Mouse (Mus musculus) neural tube, embryonic 12.5 days (tissue): Measurements from ENCODE around the gene Srd5a1. TPM values are rescaled to one million over a fixed set of nuclear protein-coding genes. Genes with fewer than 3 reads are reported as not detected.

Source experiments
- ATAC-seq: fragments of 200-750 bp; cut with Nextera tagmentation; 2 replicates; pipeline ENCODE4 v1.8.0; 2017; ENCODE audit warnings: low read depth, mild to moderate bottlenecking, moderate TSS enrichment, moderate library complexity; ENCODE audit not compliant: low FRiP score
- H3K27ac ChIP-seq: fragments of 300-500 bp; sonication (generic); 2 replicates; pipeline ENCODE4 v1.5.1; 2016
- H3K27me3 ChIP-seq: fragments of 300-500 bp; sonication (generic); replicated peaks from 2 replicates; pipeline ENCODE4 v1.6.1; 2016; ENCODE audit warnings: mild to moderate bottlenecking
- H3K36me3 ChIP-seq: fragments of 300-500 bp; sonication (generic); 2 replicates; pipeline ENCODE4 v1.6.1; 2016; ENCODE audit warnings: mild to moderate bottlenecking
- H3K4me1 ChIP-seq: fragments of 300-500 bp; sonication (generic); 2 replicates; pipeline ENCODE4 v1.6.1; 2016
- H3K4me2 ChIP-seq: fragments of 300-500 bp; sonication (generic); replicated peaks from 2 replicates; pipeline ENCODE4 v1.6.1; 2016; ENCODE audit warnings: mild to moderate bottlenecking
- H3K4me3 ChIP-seq: fragments of 300-500 bp; sonication (generic); 2 replicates; pipeline ENCODE4 v1.5.1; 2016
- H3K9ac ChIP-seq: fragments of 300-500 bp; sonication (generic); 2 replicates; pipeline ENCODE4 v1.6.1; 2016; ENCODE audit warnings: mild to moderate bottlenecking
- H3K9me3 ChIP-seq: fragments of 300-500 bp; sonication (generic); 2 replicates; pipeline ENCODE4 v1.6.1; 2016; ENCODE audit warnings: mild to moderate bottlenecking
- WGBS: fragments of 180-500 bp; shearing (Covaris S2); methylation state at CpG from one replicate; pipeline ENCODE4 v1.1.7; 2016; 5-methylcytosine and 5-hydroxymethylcytosine counted together
- polyA plus RNA-seq: library from polyadenylated mRNA; unstranded; fragments of >200 nt; fragmentation: Nextera tagmentation; extraction: Ambion mirVana; gene quantifications from 2 replicates; pipeline ENCODE4 v1.2.1, GENCODE M21; 2016

Srd5a1 gene
- polyA plus RNA-seq, 1 experiment from 2014 or later, result 21.1 TPM

DNA sequence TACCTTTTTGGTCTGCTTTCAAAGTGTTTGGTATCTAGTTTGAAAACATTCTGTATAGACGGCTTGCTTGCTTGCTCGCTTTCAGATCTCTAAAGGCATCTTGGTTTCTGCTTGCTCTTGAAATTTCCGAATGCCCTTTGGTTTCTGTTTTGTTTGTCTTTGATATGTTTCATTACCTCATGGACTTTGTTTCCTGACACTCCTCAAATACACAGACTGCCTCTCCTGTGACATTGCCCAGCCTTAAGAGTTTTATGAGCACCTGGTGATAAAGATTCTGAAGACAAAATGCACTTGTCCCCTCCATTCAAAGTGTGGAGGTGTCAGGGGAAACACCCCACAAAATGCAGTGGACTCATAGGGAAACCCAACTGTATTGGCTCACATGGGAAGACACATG lies 47.3 kb downstream of the Srd5a1 start:
- H3K4me3 ChIP-seq, result no peak overlapping the region

DNA sequence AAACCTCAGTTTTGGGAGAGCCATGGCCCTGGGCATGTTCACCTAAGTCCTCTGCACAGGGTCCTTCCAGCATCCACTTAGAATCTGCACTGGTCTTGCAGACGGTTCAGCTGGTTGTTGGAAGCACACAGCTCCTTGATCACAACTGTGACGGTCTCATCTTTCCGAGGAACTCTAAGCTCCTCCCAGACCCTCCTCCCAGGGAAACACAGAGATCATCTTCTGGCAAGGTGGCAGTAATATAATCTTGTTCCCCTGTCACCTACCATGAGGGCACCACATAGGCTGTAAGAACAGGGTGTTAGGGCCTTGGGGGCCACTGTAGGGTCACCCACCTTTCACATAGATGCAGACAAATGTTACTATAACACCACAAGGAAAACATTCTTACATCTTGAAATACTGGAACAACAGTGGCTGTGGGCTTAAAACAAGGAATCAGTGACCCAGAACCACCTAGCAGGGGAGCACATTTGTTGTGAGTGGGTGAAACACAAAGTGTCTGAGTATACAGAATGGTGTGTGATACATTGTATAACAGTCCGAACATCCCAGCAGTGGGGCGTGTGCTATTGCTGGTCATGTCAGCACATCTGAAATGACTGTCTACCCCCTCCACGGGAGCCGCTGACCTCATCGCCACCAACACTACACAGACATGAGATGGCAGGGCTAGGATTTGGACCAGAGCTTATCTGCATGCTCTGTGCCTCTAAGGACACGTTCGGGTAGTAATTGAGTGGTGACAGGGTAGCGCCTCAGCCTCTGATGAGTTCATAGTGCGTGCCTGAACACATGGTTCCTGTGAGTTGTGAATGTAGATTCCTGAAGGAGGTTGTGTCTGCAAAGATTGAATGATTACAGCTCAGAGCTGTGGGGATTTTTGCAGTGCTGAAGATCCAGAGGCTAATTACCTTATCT lies 48.3 kb downstream of the Srd5a1 start:
- no peak overlapping the region for H3K4me3 ChIP-seq
- no peaks in the 10 kb centered on the region for H3K9me3 ChIP-seq
- H3K9ac ChIP-seq, result no peak overlapping the region
- H3K27ac ChIP-seq, result no peak overlapping the region
- H3K36me3 ChIP-seq, result no peaks in the 10 kb centered on the region
- ATAC-seq, result no peak
- H3K4me1 ChIP-seq, result peaks cover 12% of the 10 kb centered on the region; the same call in 1 of the 2 replicates
- no peak overlapping the region for H3K4me2 ChIP-seq
- no peaks in the 10 kb centered on the region for H3K27me3 ChIP-seq
- WGBS, result 80% methylated on average over 12 of the region's 12 CpGs

More for the DNA sequence above, 47.3 kb downstream of the Srd5a1 start:
- H3K27me3 ChIP-seq, result no peaks in the 10 kb centered on the region
- H3K9ac ChIP-seq, result no peak overlapping the region
- no peak overlapping the region for H3K27ac ChIP-seq
- no peak overlapping the region for H3K4me2 ChIP-seq
- H3K4me1 ChIP-seq, result peaks cover 12% of the 10 kb centered on the region; the same call in 1 of the 2 replicates
- no peaks in the 10 kb centered on the region for H3K36me3 ChIP-seq
- 83% methylated on average over 3 of the region's 3 CpGs for WGBS
- no peaks in the 10 kb centered on the region for H3K9me3 ChIP-seq
- ATAC-seq, result no peak

DNA sequence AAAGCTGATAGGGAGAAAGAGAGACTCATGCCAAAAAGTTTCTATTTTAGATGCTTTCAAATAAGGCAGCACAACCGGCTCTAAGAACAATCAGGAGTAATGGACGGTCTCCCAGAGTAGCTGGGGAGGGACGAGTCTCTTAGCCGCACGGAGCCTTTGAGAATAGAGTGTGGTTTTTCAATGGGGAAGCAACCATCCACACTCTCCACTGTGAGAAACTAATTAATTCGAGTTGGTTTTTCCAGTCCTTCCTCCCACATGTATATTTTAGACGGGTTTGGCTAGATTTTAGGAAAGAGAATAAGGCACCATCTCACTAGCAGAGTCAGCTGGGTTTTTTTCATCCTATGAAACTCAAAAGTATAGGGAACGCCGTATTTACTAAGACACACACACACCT lies 49.2 kb downstream of the Srd5a1 start:
- WGBS, result 82% methylated on average over 9 of the region's 9 CpGs
- Histone ChIP-seq H3K9ac (no peak overlapping the region), H3K4me2 (no peak overlapping the region), H3K36me3 (no peaks in the 10 kb centered on the region), H3K27ac (no peak overlapping the region), H3K9me3 (no peaks in the 10 kb centered on the region), H3K27me3 (no peaks in the 10 kb centered on the region), H3K4me3 (no peak overlapping the region), H3K4me1 (peaks cover 12% of the 10 kb centered on the region; the same call in 1 of the 2 replicates)
- ATAC-seq, result no peak

DNA sequence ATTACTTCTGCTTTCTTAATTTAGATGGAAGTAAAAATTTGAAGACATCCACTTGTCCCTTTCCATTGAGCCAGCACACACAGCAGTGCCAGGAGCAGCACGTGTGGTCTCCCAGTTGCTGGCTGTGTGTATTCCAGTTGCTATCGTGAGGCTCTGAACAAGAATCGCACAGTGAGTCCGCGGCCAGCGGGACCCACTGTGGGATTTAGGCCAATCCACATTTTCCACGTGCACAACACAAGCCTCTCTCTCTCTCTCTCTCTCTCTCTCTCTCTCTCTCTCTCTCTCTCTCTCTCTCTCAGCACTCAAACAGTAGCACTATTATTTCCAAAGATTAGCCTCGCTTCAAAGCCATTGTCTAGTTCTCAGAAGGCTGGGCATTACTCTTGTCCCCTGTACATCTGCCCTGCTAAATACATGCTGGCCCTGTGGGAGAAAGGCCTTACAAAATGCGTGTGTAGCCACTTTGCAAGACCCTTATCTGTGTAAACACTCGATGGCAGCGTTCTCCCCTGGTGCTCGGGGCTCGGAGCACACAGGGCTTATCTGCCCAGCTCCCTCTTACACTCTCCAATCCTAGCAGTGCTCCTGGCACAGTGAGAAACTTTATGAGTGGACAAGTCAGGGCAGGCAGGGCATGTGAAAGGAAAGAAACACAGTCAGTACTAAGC lies 51.8 kb downstream of the Srd5a1 start:
- Histone ChIP-seq H3K27me3 (no peaks in the 10 kb centered on the region), H3K9me3 (no peaks in the 10 kb centered on the region), H3K4me2 (0 out of 2 replicates have a peak overlapping the region, but pooled peaks have one; percentile 17), H3K9ac (no peak overlapping the region), H3K4me3 (no peak overlapping the region), H3K4me1 (peaks cover 12% of the 10 kb centered on the region; the same call in 1 of the 2 replicates), H3K36me3 (no peaks in the 10 kb centered on the region), H3K27ac (0 out of 2 replicates have a peak overlapping the region, but pooled peaks have one; percentile 26)
- 32% methylated on average over 13 of the region's 13 CpGs for WGBS
- ATAC-seq, result peak; percentile 67; the same call in 1 of the 2 replicates

DNA sequence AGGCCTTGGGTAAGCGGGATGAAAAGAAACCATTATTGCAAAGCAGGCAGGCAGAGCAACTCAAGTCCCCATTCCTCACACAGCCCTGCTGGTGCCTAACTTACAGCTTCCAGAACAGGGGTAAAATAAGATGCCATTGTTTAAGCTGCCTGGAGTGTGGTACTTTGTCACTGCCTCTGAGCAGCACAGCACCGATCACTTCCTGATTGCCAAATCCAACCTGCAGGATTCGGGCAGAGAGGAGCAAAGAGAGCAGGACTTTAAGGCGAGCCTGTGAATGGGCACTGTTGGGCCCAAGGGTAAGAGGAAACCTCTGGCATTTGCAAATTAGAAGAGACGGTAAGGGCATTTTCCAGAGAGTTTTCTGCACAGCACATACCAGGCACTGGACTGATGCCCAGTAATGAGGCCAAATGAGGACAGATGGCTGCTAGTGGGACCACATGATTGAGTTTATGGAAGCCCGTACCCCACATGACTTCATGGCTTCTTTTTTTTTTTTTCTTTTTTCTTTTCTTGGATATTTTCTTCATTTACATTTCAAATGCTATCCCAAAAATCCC lies 53.1 kb downstream of the Srd5a1 start:
- H3K4me2 ChIP-seq, result no peak overlapping the region
- no peak overlapping the region for H3K9ac ChIP-seq
- 76% methylated on average over 6 of the region's 6 CpGs for WGBS
- H3K4me1 ChIP-seq, result peaks cover 12% of the 10 kb centered on the region; the same call in 1 of the 2 replicates
- no peak overlapping the region for H3K4me3 ChIP-seq
- no peaks in the 10 kb centered on the region for H3K9me3 ChIP-seq
- no peaks in the 10 kb centered on the region for H3K36me3 ChIP-seq
- no peak for ATAC-seq
- no peaks in the 10 kb centered on the region for H3K27me3 ChIP-seq
- no peak overlapping the region for H3K27ac ChIP-seq

DNA sequence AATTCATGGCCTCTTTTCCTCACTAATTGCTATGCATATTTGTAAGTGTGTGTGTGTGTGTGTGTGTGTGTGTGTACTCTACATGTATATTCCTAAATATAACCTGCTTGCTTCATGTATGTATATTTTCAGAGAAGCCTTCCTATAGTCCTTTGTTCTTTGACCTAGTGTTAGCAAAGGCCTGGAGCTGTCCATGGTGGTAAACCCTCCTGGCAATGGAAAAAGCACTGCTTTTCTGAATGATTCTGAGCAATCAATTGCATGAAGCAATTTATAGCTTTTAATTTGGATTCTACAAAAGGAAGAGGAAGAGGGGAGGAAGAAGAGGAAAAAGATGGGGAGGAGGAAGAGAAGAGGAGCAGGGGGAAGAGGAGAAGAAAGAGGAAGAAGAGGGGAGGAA lies 54.5 kb downstream of the Srd5a1 start:
- no peak overlapping the region for H3K27ac ChIP-seq
- no peaks in the 10 kb centered on the region for H3K9me3 ChIP-seq
- peaks cover 12% of the 10 kb centered on the region; the same call in 1 of the 2 replicates for H3K4me1 ChIP-seq
- no peak overlapping the region for H3K4me3 ChIP-seq
- H3K27me3 ChIP-seq, result no peaks in the 10 kb centered on the region
- ATAC-seq, result no peak
- no peak overlapping the region for H3K4me2 ChIP-seq
- H3K9ac ChIP-seq, result no peak overlapping the region
- H3K36me3 ChIP-seq, result no peaks in the 10 kb centered on the region

DNA sequence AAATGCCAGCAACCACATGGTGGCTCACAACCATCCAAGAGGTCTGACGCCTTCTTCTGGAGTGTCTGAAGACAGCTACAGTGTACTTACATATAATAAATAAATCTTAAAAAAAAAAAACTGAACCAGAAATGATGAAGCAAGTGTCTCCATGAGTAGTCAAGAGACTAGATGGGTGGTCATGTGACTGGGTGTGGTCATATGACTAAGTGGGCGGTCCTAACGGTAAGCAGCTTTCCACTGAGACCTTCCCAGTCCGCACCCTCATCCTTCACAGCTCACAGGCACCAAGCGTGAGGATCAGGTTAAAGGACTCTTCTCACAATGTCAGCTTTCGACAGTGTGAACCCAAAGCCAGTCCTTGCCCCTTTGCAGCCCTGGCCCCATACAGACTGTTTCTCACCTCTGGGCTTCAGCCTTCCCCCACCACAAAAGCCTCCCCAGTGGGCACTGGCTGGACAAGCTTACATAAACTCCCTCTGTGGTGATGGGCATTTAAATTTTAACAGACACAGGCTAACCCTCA lies 55.2 kb downstream of the Srd5a1 start:
- Histone ChIP-seq H3K27me3 (no peaks in the 10 kb centered on the region), H3K27ac (no peak overlapping the region), H3K4me2 (no peak overlapping the region), H3K36me3 (no peaks in the 10 kb centered on the region), H3K4me1 (peaks cover 12% of the 10 kb centered on the region; the same call in 1 of the 2 replicates), H3K9me3 (no peaks in the 10 kb centered on the region), H3K9ac (no peak overlapping the region), H3K4me3 (no peak overlapping the region)
- no peak for ATAC-seq
- WGBS, result 85% methylated on average over 6 of the region's 6 CpGs

DNA sequence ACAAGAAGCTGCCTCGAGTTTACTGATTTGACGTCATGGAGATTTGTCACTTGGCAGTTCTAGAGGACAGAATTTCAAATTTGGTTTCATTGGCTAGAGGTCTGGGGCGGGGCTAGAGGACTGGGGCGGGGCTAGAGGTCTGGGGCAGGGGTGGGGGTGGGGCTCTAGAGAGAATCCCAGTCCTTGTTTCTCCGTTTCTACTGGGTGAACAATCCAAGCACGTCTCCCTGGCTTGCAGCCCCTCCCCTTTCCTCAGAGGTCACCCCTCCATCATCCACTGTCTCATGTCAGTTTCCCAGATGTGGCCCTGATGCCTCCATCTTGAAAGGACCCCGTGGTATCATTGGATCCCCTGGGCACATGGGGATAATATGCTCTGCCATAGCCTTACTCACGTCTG lies 56.2 kb downstream of the Srd5a1 start:
- no peak for ATAC-seq
- 26% methylated on average over 8 of the region's 8 CpGs for WGBS
- no peaks in the 10 kb centered on the region for H3K9me3 ChIP-seq
- no peak overlapping the region for H3K4me3 ChIP-seq
- H3K9ac ChIP-seq, result no peak overlapping the region
- no peaks in the 10 kb centered on the region for H3K27me3 ChIP-seq
- no peak overlapping the region for H3K27ac ChIP-seq
- H3K36me3 ChIP-seq, result no peaks in the 10 kb centered on the region
- peaks cover 9% of the 10 kb centered on the region; the same call in 1 of the 2 replicates for H3K4me1 ChIP-seq
- no peak overlapping the region for H3K4me2 ChIP-seq

DNA sequence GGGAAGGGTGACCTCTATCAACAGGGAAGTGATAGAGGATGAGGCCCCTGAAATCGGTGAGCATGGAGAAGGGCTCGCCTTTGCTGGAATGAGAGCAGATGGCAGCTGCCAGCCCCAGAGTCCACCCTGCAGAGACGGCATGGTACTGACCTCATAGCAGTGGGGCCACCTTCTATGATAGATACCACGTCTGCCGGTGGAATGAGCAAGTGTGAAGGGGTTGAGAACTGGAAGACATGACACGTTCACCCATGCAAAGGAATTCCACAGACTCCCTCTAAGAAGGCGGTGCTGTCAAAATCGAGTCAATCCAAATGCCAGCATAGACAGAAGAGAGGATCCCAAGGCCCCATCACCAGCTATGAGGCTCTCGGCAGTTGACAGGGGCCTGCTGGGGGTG lies 57.0 kb downstream of the Srd5a1 start:
- Histone ChIP-seq H3K4me3 (no peak overlapping the region), H3K4me1 (0 out of 2 replicates have a peak, but pooled peaks cover 1% of the 10 kb centered on the region), H3K4me2 (no peak overlapping the region), H3K9ac (no peak overlapping the region), H3K27ac (no peak overlapping the region), H3K36me3 (no peaks in the 10 kb centered on the region), H3K27me3 (no peaks in the 10 kb centered on the region), H3K9me3 (no peaks in the 10 kb centered on the region)
- WGBS, result 82% methylated on average over 9 of the region's 9 CpGs
- no peak for ATAC-seq

DNA sequence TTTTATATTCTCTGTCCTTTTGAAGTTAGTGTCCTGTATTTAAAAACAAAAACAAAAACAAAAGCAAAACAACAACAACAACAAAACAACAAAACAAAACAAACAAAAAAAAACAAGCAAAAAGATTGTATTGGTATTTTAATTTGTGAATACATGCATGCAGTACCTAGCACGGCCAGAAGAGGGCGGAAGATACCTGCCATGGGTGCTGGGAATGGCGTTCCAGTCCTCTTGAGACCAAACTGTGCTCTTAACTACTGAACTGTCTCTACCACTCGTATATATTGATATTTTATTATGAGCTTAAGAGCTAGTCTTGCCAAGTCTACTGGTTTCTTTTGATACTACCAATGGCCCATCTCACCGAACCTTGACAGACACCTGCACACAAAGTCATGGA lies 58.2 kb downstream of the Srd5a1 start:
- no peak overlapping the region for H3K27ac ChIP-seq
- H3K27me3 ChIP-seq, result no peaks in the 10 kb centered on the region
- no peaks in the 10 kb centered on the region for H3K4me1 ChIP-seq
- H3K9ac ChIP-seq, result no peak overlapping the region
- H3K9me3 ChIP-seq, result no peaks in the 10 kb centered on the region
- no peak overlapping the region for H3K4me3 ChIP-seq
- H3K36me3 ChIP-seq, result no peaks in the 10 kb centered on the region
- no peak for ATAC-seq
- 18% methylated on average over 5 of the region's 5 CpGs for WGBS
- no peak overlapping the region for H3K4me2 ChIP-seq

DNA sequence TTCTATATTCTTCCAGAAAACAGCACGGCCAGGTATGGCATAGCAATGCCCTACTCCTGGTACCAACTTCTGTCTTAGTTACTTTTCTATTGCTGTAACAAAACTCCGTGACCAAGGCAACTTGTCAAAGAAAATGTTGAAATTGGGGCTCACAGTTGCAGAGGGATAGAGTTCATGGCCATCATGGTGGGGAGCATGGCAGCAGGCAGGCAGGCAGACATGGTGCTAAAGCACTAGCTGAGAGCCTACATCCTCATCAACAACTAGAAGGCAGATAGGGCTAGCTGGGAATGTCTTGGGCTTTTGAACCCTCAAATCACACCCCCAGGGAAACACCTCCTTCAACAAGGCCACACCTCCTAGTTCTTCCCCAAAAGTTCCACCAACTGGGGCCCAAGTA lies 60.4 kb downstream of the Srd5a1 start:
- H3K27ac ChIP-seq, result no peak overlapping the region
- H3K4me1 ChIP-seq, result no peaks in the 10 kb centered on the region
- H3K9me3 ChIP-seq, result no peaks in the 10 kb centered on the region
- H3K4me3 ChIP-seq, result no peak overlapping the region
- no peak overlapping the region for H3K4me2 ChIP-seq
- no peaks in the 10 kb centered on the region for H3K27me3 ChIP-seq
- ATAC-seq, result no peak
- no peak overlapping the region for H3K9ac ChIP-seq
- no peaks in the 10 kb centered on the region for H3K36me3 ChIP-seq
- 87% methylated on average over 2 of the region's 2 CpGs for WGBS

DNA sequence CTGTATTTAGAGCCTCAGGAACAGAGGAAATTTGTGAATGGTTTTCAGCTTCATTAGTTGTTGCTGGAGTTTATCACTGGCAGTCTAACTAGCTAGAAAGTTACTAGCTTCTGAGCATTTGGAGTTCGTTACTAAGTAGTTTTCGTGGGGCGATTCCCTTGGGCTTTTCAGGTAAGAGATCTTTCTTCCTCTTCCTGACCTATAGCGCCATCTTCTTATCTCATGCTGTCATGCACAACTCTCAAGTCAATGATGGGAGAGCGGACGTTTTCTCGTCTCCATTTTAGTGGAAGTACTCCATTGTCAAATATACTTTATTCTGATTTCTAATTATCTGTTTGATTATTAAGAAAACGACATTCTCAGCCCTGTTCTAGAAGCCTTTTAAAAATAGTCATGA lies 61.3 kb downstream of the Srd5a1 start:
- Histone ChIP-seq H3K4me3 (no peak overlapping the region), H3K4me1 (no peaks in the 10 kb centered on the region), H3K36me3 (no peaks in the 10 kb centered on the region), H3K9ac (no peak overlapping the region), H3K4me2 (no peak overlapping the region), H3K9me3 (no peaks in the 10 kb centered on the region), H3K27ac (no peak overlapping the region), H3K27me3 (no peaks in the 10 kb centered on the region)
- 56% methylated on average over 8 of the region's 8 CpGs for WGBS
- ATAC-seq, result no peak
